Mouse (Mus musculus): ENCODE measurements around the gene Cpne4. TPM values are rescaled to one million over a fixed set of nuclear protein-coding genes. Genes with fewer than 3 reads are reported as not detected.

Cpne4 gene
- polyA plus RNA-seq, 1 experiment = 0.08 TPM

DNA sequence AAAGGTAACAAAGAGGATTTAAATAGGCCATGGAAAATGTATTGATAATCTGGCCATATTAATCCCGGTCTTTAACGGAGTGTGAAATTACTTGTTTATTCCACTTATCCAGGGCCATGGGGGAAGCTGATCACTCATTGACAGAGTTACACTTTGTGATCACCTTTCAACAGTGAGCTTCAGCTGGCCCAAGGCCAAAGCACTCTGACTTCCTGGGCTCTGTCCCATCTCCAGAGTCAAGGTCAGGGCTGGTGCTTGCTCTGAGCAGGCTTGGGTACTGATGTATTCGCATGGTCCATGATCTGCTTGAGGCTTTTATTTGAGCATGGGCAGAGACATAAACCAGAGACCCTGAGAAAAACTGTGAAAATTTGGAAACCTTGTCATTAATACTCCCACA lies 131.5 kb downstream of the Cpne4 start:
- no peak for DNase-seq (ENCODE audit: low read depth)

DNA sequence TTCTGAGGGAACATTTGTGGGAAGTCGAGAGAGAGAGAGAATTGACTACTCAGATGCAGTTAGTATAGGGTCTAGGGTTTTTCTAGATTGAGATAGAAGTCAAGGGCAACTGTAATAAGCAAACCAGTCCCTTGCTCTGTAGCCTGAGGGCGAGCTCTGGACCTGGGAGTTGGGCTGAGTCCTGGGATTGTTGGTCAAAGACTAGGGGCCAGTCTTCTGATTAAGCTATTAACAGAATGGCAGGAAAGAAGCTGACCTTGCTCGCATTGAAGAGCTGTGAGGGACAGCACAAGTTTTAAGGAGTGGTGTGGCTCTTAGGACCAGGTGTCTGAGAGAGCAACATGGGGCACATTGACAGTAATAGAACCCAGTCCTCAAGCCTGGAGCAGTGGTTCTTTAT lies 140.0 kb downstream of the Cpne4 start:
- no peak for DNase-seq (ENCODE audit: low read depth)

GRCm38 (mm10) chr9:104693145-104693544 lies 146.1 kb downstream of the Cpne4 start:
- DNase-seq (ENCODE audit: low read depth) = no peak

DNA sequence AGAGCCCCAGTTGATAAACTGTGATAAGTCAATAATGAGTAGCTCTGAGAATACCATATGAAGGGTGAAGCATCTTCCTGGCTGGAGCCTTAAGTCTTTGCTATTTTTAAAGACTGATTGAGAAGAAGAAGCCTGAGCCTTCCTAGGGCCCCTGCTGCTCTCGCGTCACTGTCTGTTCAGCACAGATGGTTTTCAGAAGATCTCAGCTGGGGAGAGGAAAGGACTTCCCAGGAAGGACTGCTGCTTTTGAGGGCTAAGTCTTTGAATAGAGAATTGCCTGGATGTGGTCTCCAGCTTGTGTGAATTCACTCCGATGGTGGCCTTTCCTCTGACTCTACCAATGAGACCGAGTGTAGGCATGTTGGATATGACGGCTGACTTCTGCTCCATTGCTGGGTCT lies 163.7 kb downstream of the Cpne4 start:
- DNase-seq (ENCODE audit: low read depth) = no peak

- no peak for DNase-seq (ENCODE audit: low read depth)
These were observed 178.2 kb downstream of the Cpne4 start for GRCm38 (mm10) chr9:104725311-104725710.

DNA sequence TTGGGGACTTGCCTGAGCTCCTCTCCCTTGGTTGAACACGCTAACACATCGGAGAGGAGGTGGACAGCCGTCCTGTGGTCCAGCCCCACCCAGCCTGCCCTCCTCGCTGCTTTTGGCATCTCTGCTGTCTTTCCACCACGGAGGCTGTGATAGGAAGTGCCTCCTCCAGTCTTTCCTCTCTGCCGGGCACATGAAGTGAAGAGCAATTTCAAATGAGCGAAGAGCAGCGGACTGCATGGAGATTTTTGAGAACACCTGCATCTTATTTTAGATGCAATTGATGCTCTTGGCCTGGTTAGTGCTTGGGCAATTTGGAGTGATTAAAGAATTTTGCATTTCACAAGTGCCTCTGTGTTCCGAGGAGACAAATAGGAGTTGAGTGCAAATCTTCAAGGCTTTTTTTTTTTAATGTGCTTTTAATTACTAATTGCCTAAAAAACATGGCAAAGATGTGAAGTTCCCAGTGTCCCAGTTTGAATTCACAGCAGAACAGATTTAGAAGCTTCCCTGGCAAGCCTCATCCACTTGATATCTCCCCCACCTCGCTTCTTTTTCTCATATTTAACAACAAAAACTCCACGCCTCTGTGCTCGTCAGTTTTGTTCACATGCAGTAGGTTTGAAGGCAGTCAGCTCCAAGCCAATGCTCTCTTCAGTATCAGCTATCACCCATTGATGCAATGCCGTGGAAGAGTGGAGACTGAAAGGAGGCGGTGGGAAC lies 195.7 kb downstream of the Cpne4 start:
- no peak for DNase-seq (ENCODE audit: low read depth)

- DNase-seq (ENCODE audit: low read depth) = no peak
These were observed 208.4 kb downstream of the Cpne4 start for GRCm38 (mm10) chr9:104755519-104755918.

GRCm38 (mm10) chr9:104760031-104760430 lies 212.9 kb downstream of the Cpne4 start:
- DNase-seq (ENCODE audit: low read depth) = no peak

GRCm38 (mm10) chr9:104776198-104776815 lies 229.2 kb downstream of the Cpne4 start:
- no peak for DNase-seq (ENCODE audit: low read depth)

- DNase-seq (ENCODE audit: low read depth) = no peak
These were observed 230.0 kb downstream of the Cpne4 start for GRCm38 (mm10) chr9:104777135-104777534.

DNA sequence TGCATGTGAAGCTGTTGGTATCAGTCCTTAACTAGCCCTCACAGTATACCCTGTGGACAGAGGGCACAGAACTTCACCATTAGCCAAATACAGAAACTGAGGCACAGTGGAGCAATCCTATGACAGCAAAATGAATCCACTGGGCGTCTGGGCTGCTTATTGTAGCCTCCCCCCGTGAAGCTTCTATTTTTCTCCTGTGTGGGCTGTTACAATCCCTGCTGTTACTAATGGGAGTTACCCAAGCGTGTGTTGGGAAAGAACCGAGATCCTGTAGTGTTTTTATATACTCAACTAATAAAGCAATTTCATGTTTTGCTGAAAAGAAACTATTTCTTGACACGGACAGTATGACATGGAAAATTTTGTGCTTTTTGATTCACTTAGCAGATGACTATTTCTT lies 230.7 kb downstream of the Cpne4 start:
- DNase-seq (ENCODE audit: low read depth) = no peak

DNA sequence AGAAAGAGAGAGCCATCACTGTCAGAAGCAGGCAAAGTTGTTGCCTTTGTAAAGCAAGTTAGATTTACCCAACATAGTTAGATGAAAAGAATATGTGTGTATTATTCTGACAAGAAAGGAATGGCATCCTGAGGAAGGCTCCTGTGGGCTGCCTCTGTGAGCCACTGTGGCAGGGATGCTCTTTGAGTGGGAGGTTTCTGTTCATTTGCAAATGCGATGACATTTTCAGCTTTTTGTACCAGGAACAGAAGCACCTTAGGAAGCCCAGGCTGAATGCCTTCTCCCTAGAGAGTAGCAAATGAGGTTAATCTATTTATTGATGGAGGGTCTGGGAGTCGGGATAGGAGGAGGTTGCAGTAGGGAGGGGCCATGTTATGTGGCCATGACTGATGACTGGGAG lies 249.5 kb downstream of the Cpne4 start:
- no peak for DNase-seq (ENCODE audit: low read depth)

DNA sequence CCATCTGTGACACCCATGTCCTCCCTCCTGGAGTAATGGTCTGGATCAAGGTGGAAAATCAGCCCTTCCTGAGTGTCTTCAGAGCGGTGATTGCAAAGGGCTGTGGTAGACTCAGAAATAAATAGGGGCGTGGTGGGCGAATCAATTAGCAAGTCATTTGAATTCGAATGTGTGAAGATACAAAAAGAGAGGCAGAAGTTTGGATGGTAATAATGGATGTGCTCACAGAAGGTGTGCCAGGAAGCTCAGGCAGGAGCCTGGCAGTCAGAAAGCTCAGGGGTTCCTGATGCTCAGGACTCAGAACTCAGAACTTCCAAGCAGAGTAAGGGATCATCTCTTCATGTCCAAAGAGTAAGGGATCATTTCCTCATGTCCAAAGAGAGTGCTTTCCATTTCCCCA lies 257.7 kb downstream of the Cpne4 start:
- DNase-seq (ENCODE audit: low read depth) = no peak

GRCm38 (mm10) chr9:104814681-104815080 lies 267.6 kb downstream of the Cpne4 start:
- no peak for DNase-seq (ENCODE audit: low read depth)

DNA sequence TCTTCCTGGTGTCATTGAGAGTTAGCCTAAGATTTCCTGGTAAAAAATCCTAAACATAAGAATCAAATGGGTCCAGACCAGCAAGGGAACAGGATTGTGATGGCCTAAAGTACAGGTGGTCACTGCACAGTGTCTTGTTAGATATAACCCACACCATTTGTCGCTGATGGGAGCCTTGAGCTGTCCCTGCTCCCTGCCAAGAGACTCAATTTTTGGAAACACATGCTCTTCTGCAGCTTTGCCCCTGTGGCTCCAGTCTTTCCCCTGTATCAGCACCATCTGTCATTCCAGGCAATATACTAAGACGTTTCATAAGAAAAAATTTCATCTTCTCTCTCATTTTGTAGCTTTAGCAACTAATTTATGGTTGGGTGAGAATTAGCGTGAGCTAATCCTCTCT lies 281.6 kb downstream of the Cpne4 start:
- DNase-seq (ENCODE audit: low read depth) = no peak

DNA sequence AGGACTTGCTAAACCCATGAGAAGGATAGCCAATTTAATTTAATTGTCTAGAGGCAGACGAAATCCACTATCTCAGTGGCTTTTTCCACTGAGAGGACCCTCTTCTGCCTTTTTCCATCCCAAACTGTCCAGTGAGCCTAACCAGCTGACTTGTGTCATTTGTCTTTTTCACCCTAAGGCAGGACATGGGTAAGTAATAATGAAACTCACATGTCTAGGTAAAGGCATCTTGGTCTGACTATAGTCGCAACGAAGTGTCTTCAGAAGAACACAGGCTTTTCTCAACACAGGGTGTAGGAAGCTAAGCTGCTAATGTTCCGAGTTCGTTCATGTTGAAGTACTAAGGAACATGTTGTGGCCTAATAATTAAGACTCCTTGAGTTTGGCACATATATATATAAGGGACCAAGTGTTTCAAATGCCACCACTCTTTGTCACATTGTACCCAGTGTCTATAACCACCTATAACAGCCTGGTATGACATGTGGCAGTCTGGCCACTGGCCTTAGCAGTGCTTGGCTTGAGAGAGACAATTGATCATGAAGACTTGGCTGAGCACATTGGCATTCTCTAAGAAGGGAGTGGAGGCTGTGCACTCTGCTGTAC lies 286.0 kb downstream of the Cpne4 start:
- no peak for DNase-seq (ENCODE audit: low read depth)

DNA sequence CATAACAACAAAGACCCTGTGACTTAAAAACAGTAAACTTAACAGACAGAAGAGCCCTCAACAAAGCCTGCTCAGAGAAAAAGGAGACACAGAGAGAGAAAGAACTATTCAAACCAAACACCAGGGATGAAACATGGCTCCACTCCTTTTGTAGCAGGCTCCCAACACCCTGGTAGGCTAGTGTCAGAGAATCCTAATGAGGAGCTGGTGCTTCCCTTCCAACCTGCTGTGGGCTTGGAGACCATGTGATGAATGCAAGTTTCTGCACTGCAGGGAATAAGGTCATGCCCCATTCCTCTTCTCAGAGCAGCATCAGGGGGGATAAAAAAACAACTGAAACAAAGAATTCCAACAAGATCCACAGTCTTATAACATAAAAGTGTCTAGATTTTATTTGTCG lies 290.8 kb downstream of the Cpne4 start:
- no peak for DNase-seq (ENCODE audit: low read depth)

- no peak for DNase-seq (ENCODE audit: low read depth)
These were observed 294.2 kb downstream of the Cpne4 start for GRCm38 (mm10) chr9:104841278-104841677.

GRCm38 (mm10) chr9:104845226-104845930 lies 298.3 kb downstream of the Cpne4 start:
- DNase-seq (ENCODE audit: low read depth) = no peak

DNA sequence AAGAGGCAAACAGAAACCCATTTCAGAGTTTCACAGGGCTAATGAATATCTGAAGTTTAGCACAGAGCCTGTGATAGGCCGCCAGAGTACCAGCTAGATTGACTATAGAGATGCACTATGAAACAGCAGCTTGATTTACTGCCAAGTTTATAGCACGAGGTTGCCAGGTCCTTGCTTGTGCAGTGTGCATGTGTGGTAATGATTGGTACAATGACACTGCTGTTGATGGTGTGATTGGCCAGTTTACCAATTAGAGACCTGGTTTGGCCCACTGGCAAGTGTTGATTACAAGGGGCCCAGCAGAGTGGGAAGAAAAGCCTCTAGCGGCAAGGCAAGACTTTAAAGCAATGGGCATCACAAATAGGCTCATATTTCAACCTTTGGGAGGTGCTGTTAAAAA lies 306.6 kb downstream of the Cpne4 start:
- no peak for DNase-seq (ENCODE audit: low read depth)

DNA sequence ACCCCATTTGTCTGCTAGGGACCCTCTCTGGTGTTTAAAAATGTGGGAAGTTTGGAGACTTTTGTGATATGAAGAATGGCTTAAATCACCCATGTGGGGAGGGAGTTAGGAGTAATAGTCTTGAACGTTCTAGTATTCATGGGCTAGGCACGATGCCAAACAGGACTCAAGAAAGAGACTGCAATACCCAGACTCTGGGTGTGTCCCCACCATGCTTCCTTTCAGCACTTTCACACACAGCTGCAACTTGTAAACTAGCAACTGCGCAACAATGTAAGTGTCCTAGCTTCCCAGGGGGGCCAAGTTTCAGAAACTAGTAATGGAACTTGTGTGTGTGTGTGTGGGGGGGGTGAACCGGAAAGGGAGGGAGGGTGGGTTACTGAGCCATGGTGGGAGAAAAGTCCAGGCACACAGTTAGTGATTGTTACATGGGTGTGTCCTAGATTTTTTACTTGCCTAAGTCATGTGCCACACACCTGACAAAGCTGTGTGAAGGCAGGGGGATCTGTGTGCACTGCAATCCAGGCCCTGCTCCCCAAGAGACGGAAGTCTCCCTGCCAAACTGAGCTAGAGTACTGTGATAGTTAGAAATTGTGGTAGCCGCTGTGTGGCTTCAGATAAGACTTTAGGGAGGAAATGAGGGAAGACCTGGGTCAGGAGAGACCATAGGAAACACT lies 307.3 kb downstream of the Cpne4 start:
- no peak for DNase-seq (ENCODE audit: low read depth)

- no peak for DNase-seq (ENCODE audit: low read depth)
These were observed 318.7 kb downstream of the Cpne4 start for GRCm38 (mm10) chr9:104865830-104866229.

Measured in gonadal fat pad, adult 2 months (tissue).